Mouse (Mus musculus) ES-E14 (cell line): ENCODE measurements around the gene Rara.

Experiments
- CHD2 ChIP-seq: IDR thresholded peaks from 2 replicates; pipeline ENCODE4 v1.6.1; 2014; ENCODE audit warnings: mild to moderate bottlenecking, low read depth, low read length, inconsistent platforms
- ZC3H11A ChIP-seq: IDR thresholded peaks from 2 replicates; pipeline ENCODE4 v1.6.1; 2012; ENCODE audit warnings: low read depth, mild to moderate bottlenecking, inconsistent platforms, low read length, borderline replicate concordance

DNA sequence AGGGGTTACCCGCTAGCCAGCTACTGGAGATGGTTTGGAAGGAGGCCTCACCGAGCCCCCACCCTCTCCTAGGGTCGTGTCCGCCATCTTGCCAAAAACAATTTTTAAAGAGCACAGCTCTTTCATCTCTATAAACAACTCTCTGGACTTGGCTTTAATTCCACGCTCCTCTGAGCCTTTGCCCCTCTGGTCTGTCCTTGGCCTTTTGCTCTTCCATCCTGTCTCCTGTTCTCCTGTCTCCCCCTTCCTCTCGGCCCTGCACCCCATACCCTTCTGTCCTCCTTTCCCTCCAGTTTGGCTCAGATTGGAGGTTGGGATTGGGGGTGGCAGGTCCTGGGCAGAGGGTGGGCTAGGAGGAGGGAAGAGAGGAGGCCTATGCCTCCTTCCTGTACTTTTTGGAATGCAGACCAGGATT is 36.6 kb downstream of the Rara start:
- TF ChIP-seq ZC3H11A (no peak), CHD2 (no peak)
